Mouse (Mus musculus): Measurements from ENCODE around the gene Unc5a. TPM values are rescaled to one million over a fixed set of nuclear protein-coding genes. Genes with fewer than 3 reads are reported as not detected.

Unc5a gene
- polyA plus RNA-seq, 1 experiment, result 0.05 TPM

DNA sequence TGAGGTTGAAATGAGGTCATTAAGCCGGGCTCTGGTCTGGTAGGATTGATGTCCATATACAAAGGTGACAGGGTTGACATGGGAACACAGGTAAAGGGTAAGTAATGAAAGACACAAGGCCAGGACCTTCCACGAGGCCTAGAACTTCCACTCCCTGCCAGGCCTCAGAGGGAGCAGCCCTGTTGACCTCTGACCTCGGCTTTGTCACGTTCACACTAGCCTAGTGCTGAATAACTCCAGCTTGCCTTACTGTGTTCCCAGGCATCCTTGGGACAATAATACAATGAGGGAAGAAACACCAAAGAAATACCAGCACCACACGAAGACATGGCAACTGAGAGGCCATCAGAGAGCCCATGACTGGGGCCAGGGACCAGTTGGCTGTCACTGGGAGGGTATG lies 29.5 kb upstream of the Unc5a start:
- Histone ChIP-seq H3ac (ENCODE audit: control insufficient read depth, insufficient read length) (no peak overlapping the region), H3K36me3 (ENCODE audit: control insufficient read depth, insufficient read depth) (no peaks in the 10 kb centered on the region), H3K79me2 (ENCODE audit: control insufficient read depth, insufficient read depth) (no peaks in the 10 kb centered on the region), H3K4me2 (ENCODE audit: low read depth) (no peak overlapping the region), H3K27me3 (ENCODE audit: control insufficient read depth, insufficient read depth, insufficient read length) (peaks cover 20% of the 10 kb centered on the region), H3K4me3 (no peak overlapping the region)
- TF ChIP-seq USF1 (IDR thresholded peaks at IDR 0.05; ENCODE audit: low read depth), result no peak
- no peak for TF ChIP-seq TCF12 (IDR thresholded peaks at IDR 0.05; ENCODE audit: insufficient read depth, poor library complexity, severe bottlenecking)
- no peak for TF ChIP-seq MAX (IDR thresholded peaks at IDR 0.05; ENCODE audit: low read depth)
- no peak for TF ChIP-seq TCF3 (IDR thresholded peaks at IDR 0.05; ENCODE audit: insufficient read length, low read depth)
- TF ChIP-seq CEBPB (IDR thresholded peaks at IDR 0.05; ENCODE audit: insufficient read depth, poor library complexity, severe bottlenecking), result no peak
- TF ChIP-seq MYOG (IDR thresholded peaks at IDR 0.05; ENCODE audit: control insufficient read depth in 1 of 3, insufficient read depth in 1 of 3, insufficient read length in 2 of 3, low read depth in 2 of 3), result no peak
- no peak for TF ChIP-seq MYOD1 (IDR thresholded peaks at IDR 0.05; ENCODE audit: control insufficient read depth in 1 of 3, insufficient read length in 2 of 3, low read depth in 2 of 3)
- TF ChIP-seq POLR2A (IDR thresholded peaks at IDR 0.05; ENCODE audit: insufficient read length, low read depth), result no peak
- no peak for TF ChIP-seq REST (IDR thresholded peaks at IDR 0.05; ENCODE audit: insufficient read depth, insufficient read length)
- TF ChIP-seq POLR2AphosphoS2 (IDR thresholded peaks at IDR 0.05; ENCODE audit: insufficient read length, low read depth), result no peak

DNA sequence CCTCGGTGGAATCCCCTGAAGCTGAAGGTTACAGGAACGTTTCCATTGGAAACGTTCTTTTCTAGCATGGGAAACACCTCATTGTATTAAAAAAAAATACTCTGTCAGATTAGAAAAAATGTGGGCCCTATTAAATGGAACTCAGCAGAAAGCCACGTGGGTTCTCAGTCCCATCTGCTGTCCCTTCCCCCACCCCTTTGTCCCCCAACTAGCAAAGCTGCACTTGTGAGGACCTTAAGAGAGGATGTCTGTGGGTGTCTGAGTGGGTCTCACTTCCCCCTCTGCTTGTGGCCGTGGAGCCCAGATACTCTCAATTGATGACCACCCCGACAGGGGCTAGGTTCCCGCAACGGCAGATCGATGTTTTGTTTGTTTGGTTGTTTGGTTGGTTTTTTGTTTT lies 27.5 kb upstream of the Unc5a start:
- Histone ChIP-seq H3K79me2 (ENCODE audit: control insufficient read depth, insufficient read depth) (no peaks in the 10 kb centered on the region), H3K4me2 (ENCODE audit: low read depth) (no peak overlapping the region), H3K27me3 (ENCODE audit: control insufficient read depth, insufficient read depth, insufficient read length) (peaks cover 26% of the 10 kb centered on the region), H3K4me3 (no peak overlapping the region), H3K36me3 (ENCODE audit: control insufficient read depth, insufficient read depth) (no peaks in the 10 kb centered on the region), H3ac (ENCODE audit: control insufficient read depth, insufficient read length) (no peak overlapping the region)
- TF ChIP-seq CEBPB (IDR thresholded peaks at IDR 0.05; ENCODE audit: insufficient read depth, poor library complexity, severe bottlenecking) (no peak), POLR2A (IDR thresholded peaks at IDR 0.05; ENCODE audit: insufficient read length, low read depth) (no peak), USF1 (IDR thresholded peaks at IDR 0.05; ENCODE audit: low read depth) (no peak), MYOG (IDR thresholded peaks at IDR 0.05; ENCODE audit: control insufficient read depth in 1 of 3, insufficient read depth in 1 of 3, insufficient read length in 2 of 3, low read depth in 2 of 3) (no peak), MAX (IDR thresholded peaks at IDR 0.05; ENCODE audit: low read depth) (no peak), SRF (IDR thresholded peaks at IDR 0.05; ENCODE audit: control insufficient read depth, insufficient read length, low read depth) (no peak), MYOD1 (IDR thresholded peaks at IDR 0.05; ENCODE audit: control insufficient read depth in 1 of 3, insufficient read length in 2 of 3, low read depth in 2 of 3) (no peak), TCF12 (IDR thresholded peaks at IDR 0.05; ENCODE audit: insufficient read depth, poor library complexity, severe bottlenecking) (no peak), TCF3 (IDR thresholded peaks at IDR 0.05; ENCODE audit: insufficient read length, low read depth) (no peak), POLR2AphosphoS2 (IDR thresholded peaks at IDR 0.05; ENCODE audit: insufficient read length, low read depth) (no peak), E2F4 (IDR thresholded peaks at IDR 0.05; ENCODE audit: insufficient read depth) (no peak), REST (IDR thresholded peaks at IDR 0.05; ENCODE audit: insufficient read depth, insufficient read length) (no peak)

DNA sequence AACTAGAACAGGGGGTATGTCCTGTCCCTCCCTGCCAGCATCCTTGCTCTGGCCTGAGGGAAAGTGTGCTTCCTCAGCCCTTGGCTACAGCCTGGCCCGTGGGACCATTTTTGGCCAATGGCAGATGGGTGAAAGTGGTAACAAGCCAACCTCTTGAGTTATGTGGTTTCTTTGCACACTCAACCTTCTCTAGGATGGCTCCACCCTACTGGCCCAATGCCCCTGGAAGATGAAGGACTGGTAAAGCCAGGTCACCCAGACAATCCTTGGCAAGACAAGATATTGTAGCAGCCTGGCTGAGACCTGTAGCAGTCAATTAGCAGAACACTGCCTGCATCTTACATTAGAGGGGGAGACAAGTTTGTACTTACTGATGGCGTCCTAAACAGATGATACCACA lies 25.5 kb upstream of the Unc5a start:
- Histone ChIP-seq H3K36me3 (ENCODE audit: control insufficient read depth, insufficient read depth) (no peaks in the 10 kb centered on the region), H3ac (ENCODE audit: control insufficient read depth, insufficient read length) (no peak overlapping the region), H3K27me3 (ENCODE audit: control insufficient read depth, insufficient read depth, insufficient read length) (peaks cover 37% of the 10 kb centered on the region), H3K79me2 (ENCODE audit: control insufficient read depth, insufficient read depth) (no peaks in the 10 kb centered on the region), H3K4me3 (no peak overlapping the region), H3K4me2 (ENCODE audit: low read depth) (no peak overlapping the region)
- TF ChIP-seq TCF3 (IDR thresholded peaks at IDR 0.05; ENCODE audit: insufficient read length, low read depth) (no peak), POLR2A (IDR thresholded peaks at IDR 0.05; ENCODE audit: insufficient read length, low read depth) (no peak), TCF12 (IDR thresholded peaks at IDR 0.05; ENCODE audit: insufficient read depth, poor library complexity, severe bottlenecking) (no peak), SRF (IDR thresholded peaks at IDR 0.05; ENCODE audit: control insufficient read depth, insufficient read length, low read depth) (no peak), MAX (IDR thresholded peaks at IDR 0.05; ENCODE audit: low read depth) (no peak), USF1 (IDR thresholded peaks at IDR 0.05; ENCODE audit: low read depth) (no peak)

DNA sequence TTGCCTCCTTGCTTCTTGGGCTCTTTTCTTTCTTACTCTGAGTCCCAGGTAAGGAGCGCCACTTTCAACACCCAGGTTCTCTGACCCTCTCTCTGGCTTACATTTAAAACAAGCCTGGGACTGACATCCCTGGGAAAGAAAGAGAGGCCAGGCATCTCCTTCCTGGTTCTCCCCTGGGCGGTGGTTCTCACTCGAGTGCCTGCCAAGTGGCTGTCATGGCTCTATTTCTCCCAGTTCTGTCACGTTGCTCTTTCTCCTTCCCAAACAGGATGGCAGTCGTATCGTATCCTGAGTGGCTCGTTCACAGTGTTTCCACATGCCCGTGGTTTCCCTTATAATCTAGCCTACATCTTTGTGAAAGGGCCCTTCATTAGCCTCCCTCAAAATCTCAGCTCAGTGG lies 23.7 kb upstream of the Unc5a start:
- Histone ChIP-seq H3ac (ENCODE audit: control insufficient read depth, insufficient read length) (no peak overlapping the region), H3K4me2 (ENCODE audit: low read depth) (no peak overlapping the region)
- no peak for TF ChIP-seq SRF (IDR thresholded peaks at IDR 0.05; ENCODE audit: control insufficient read depth, insufficient read length, low read depth)
- no peak for TF ChIP-seq CEBPB (IDR thresholded peaks at IDR 0.05; ENCODE audit: insufficient read depth, poor library complexity, severe bottlenecking)
- TF ChIP-seq TCF3 (IDR thresholded peaks at IDR 0.05; ENCODE audit: insufficient read length, low read depth), result no peak
- TF ChIP-seq USF1 (IDR thresholded peaks at IDR 0.05; ENCODE audit: low read depth), result no peak
- no peak for TF ChIP-seq MAX (IDR thresholded peaks at IDR 0.05; ENCODE audit: low read depth)
- no peak for TF ChIP-seq MYOG (IDR thresholded peaks at IDR 0.05; ENCODE audit: control insufficient read depth in 1 of 3, insufficient read depth in 1 of 3, insufficient read length in 2 of 3, low read depth in 2 of 3)
- no peak for TF ChIP-seq MYOD1 (IDR thresholded peaks at IDR 0.05; ENCODE audit: control insufficient read depth in 1 of 3, insufficient read length in 2 of 3, low read depth in 2 of 3)
- TF ChIP-seq TCF12 (IDR thresholded peaks at IDR 0.05; ENCODE audit: insufficient read depth, poor library complexity, severe bottlenecking), result no peak
- TF ChIP-seq E2F4 (IDR thresholded peaks at IDR 0.05; ENCODE audit: insufficient read depth), result no peak
- TF ChIP-seq POLR2AphosphoS2 (IDR thresholded peaks at IDR 0.05; ENCODE audit: insufficient read length, low read depth), result no peak
- TF ChIP-seq REST (IDR thresholded peaks at IDR 0.05; ENCODE audit: insufficient read depth, insufficient read length), result no peak
- TF ChIP-seq POLR2A (IDR thresholded peaks at IDR 0.05; ENCODE audit: insufficient read length, low read depth), result no peak

DNA sequence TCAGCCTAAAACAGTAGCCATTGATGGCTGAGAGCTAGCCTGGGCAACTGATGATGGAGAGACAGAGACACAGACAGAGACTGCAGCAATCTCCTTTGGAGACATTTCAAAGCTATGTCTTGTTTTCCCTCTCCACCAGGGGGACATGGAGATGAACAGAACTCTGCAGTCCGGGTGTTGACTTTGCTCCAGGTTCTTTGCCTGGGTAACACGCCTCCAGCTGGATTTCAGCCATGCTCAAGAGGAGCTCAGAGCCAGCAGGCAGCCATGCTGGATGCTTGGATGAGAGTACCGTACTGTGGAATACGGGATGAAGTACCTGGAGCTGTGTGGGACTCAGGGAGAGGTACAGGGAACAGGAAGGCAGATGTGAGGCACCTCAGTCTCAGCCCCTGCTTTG lies 22.6 kb upstream of the Unc5a start:
- H3K36me3 ChIP-seq (ENCODE audit: control insufficient read depth, insufficient read depth), result no peaks in the 10 kb centered on the region

More for the DNA sequence above, 23.7 kb upstream of the Unc5a start:
- no peak overlapping the region for H3K4me3 ChIP-seq
- peaks cover 43% of the 10 kb centered on the region for H3K27me3 ChIP-seq (ENCODE audit: control insufficient read depth, insufficient read depth, insufficient read length)
- H3K79me2 ChIP-seq (ENCODE audit: control insufficient read depth, insufficient read depth), result no peaks in the 10 kb centered on the region
- H3K36me3 ChIP-seq (ENCODE audit: control insufficient read depth, insufficient read depth), result no peaks in the 10 kb centered on the region

More for the DNA sequence above, 22.6 kb upstream of the Unc5a start:
- TF ChIP-seq MYOD1 (IDR thresholded peaks at IDR 0.05; ENCODE audit: control insufficient read depth in 1 of 3, insufficient read length in 2 of 3, low read depth in 2 of 3), result no peak
- no peak for TF ChIP-seq MAX (IDR thresholded peaks at IDR 0.05; ENCODE audit: low read depth)
- no peak for TF ChIP-seq TCF12 (IDR thresholded peaks at IDR 0.05; ENCODE audit: insufficient read depth, poor library complexity, severe bottlenecking)
- no peak for TF ChIP-seq POLR2AphosphoS2 (IDR thresholded peaks at IDR 0.05; ENCODE audit: insufficient read length, low read depth)
- TF ChIP-seq SRF (IDR thresholded peaks at IDR 0.05; ENCODE audit: control insufficient read depth, insufficient read length, low read depth), result no peak
- TF ChIP-seq TCF3 (IDR thresholded peaks at IDR 0.05; ENCODE audit: insufficient read length, low read depth), result no peak
- no peak for TF ChIP-seq POLR2A (IDR thresholded peaks at IDR 0.05; ENCODE audit: insufficient read length, low read depth)
- TF ChIP-seq USF1 (IDR thresholded peaks at IDR 0.05; ENCODE audit: low read depth), result no peak
- TF ChIP-seq MYOG (IDR thresholded peaks at IDR 0.05; ENCODE audit: control insufficient read depth in 1 of 3, insufficient read depth in 1 of 3, insufficient read length in 2 of 3, low read depth in 2 of 3), result no peak
- TF ChIP-seq CEBPB (IDR thresholded peaks at IDR 0.05; ENCODE audit: insufficient read depth, poor library complexity, severe bottlenecking), result no peak
- TF ChIP-seq E2F4 (IDR thresholded peaks at IDR 0.05; ENCODE audit: insufficient read depth), result no peak
- TF ChIP-seq REST (IDR thresholded peaks at IDR 0.05; ENCODE audit: insufficient read depth, insufficient read length), result no peak
- no peak overlapping the region for H3K4me3 ChIP-seq
- H3K4me2 ChIP-seq (ENCODE audit: low read depth), result no peak overlapping the region
- no peak overlapping the region for H3ac ChIP-seq (ENCODE audit: control insufficient read depth, insufficient read length)
- H3K27me3 ChIP-seq (ENCODE audit: control insufficient read depth, insufficient read depth, insufficient read length), result peaks cover 45% of the 10 kb centered on the region
- no peaks in the 10 kb centered on the region for H3K79me2 ChIP-seq (ENCODE audit: control insufficient read depth, insufficient read depth)

All from myocyte (in vitro differentiated cells).